Mouse (Mus musculus): ENCODE data around the gene Il4ra. TPM values are rescaled to one million over a fixed set of nuclear protein-coding genes. Genes with fewer than 3 reads are reported as not detected.

Gene Il4ra
- polyA plus RNA-seq, 1 experiment from 2014 or later: 5.6 TPM

DNA sequence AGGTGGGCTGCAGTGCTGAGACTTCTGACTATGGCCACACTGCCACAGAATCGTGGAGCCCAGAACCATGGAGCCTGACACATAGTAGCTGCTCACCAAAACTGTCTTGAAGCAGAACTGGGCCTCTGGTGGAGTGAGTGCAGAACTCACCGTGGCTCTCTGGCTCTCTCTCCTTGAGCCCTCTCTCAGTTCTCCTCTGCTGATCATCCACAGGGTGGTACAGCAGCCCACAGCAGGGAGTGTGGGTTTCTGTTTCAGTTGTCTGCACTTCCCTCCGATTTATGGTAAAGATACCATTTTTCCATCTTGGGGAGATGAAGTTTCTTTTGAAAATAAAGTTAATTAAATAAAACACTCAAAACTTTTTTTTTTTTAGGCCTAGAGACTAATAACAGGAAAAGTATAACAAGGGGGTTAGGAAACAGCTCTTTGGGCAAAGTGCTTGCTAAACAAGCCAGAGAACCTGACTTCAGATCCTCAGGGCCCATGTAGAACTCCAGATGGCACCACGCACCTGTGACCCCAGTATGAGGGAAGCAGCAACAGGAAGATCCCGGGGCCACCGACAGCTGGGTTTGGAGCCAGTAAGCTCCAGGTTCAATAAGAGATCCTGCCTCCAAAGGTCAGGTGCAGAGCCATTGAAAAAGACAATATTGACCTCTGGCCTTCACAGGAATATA, 31.5 kb downstream of the Il4ra start:
- Histone ChIP-seq H3K27me3 (replicated peaks; ENCODE audit: control insufficient read depth, insufficient read depth, low read length) (no peaks in the 10 kb centered on the region), H3K4me1 (ENCODE audit: control insufficient read depth, insufficient read depth, low read depth, low read length) (0 out of 2 replicates have a peak, but pooled peaks cover 2% of the 10 kb centered on the region), H3K36me3 (ENCODE audit: control insufficient read depth, insufficient read depth, low read length) (no peaks in the 10 kb centered on the region), H3K4me2 (ENCODE audit: low read length) (no peak overlapping the region), H3K4me3 (ENCODE audit: low read length) (no peak overlapping the region), H3K9ac (ENCODE audit: low read depth, low read length) (no peak overlapping the region), H3K27ac (ENCODE audit: low read depth, low read length) (no peak overlapping the region), H3K9me3 (ENCODE audit: control insufficient read depth, low read length) (no peaks in the 10 kb centered on the region)
- no peak for ATAC-seq
- 79% methylated on average over 6 of the region's 6 CpGs for WGBS

DNA sequence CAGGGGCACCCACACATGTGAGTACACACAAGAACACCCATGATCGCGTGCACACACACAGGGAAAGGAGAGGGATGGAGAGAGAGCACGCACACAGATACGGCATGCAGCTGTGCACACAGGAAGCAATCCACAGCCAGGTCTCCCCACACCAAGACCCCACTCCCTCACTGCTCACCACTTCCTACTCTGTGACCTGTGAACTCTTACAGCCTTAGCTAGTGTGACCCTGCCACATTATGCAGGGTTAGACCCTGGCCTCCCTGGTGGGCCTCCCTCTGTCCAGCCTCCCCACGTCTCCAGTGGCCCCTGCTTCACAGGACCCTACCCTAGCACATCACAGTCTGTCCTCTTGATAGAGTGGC, 32.1 kb downstream of the Il4ra start:
- Histone ChIP-seq H3K9me3 (ENCODE audit: control insufficient read depth, low read length) (no peaks in the 10 kb centered on the region), H3K4me1 (ENCODE audit: control insufficient read depth, insufficient read depth, low read depth, low read length) (0 out of 2 replicates have a peak, but pooled peaks cover 2% of the 10 kb centered on the region), H3K36me3 (ENCODE audit: control insufficient read depth, insufficient read depth, low read length) (no peaks in the 10 kb centered on the region), H3K27me3 (replicated peaks; ENCODE audit: control insufficient read depth, insufficient read depth, low read length) (no peaks in the 10 kb centered on the region), H3K27ac (ENCODE audit: low read depth, low read length) (no peak overlapping the region), H3K4me2 (ENCODE audit: low read length) (no peak overlapping the region), H3K4me3 (ENCODE audit: low read length) (no peak overlapping the region), H3K9ac (ENCODE audit: low read depth, low read length) (no peak overlapping the region)
- ATAC-seq: no peak
- WGBS: 78% methylated on average over 5 of the region's 5 CpGs

DNA sequence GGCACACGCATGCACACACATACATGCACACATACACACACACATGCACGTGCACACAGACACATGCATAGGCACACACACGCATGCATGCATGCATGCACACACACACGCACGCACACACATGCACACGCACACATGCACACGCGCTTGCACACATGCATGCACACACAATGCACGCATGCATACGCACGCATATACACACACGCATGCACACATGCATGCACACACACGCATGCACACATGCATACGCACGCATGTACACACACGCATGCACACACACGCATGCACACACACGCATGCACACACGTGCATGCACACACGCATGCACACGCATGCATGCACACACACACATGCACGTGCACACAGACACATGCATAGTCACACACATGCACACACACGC, 34.4 kb downstream of the Il4ra start:
- Histone ChIP-seq H3K4me3 (ENCODE audit: low read length) (no peak overlapping the region), H3K4me1 (ENCODE audit: control insufficient read depth, insufficient read depth, low read depth, low read length) (no peaks in the 10 kb centered on the region), H3K9ac (ENCODE audit: low read depth, low read length) (no peak overlapping the region), H3K27me3 (replicated peaks; ENCODE audit: control insufficient read depth, insufficient read depth, low read length) (no peaks in the 10 kb centered on the region), H3K27ac (ENCODE audit: low read depth, low read length) (no peak overlapping the region), H3K36me3 (ENCODE audit: control insufficient read depth, insufficient read depth, low read length) (no peaks in the 10 kb centered on the region), H3K9me3 (ENCODE audit: control insufficient read depth, low read length) (no peaks in the 10 kb centered on the region), H3K4me2 (ENCODE audit: low read length) (no peak overlapping the region)
- WGBS: 99% methylated on average over 23 of the region's 23 CpGs
- no peak for ATAC-seq

DNA sequence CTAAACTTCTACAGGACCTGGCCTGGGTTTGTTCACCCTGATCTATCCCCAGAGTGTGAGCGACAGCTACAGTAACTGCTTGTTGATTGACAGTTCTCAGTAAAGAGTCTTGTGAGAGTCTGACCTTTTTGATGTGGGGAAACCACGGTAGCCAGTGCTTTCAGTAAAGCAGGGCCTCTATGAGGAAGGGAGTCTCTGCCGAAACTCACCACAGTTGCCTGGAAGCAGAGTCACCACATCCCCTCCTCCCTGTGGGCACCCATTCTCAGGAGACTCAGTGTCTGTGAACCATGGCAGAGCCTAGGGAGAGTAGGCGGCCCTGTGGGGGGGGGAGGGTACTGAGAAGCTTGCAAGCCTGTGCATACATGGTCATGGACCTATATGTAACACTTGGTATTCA, 36.8 kb downstream of the Il4ra start:
- Histone ChIP-seq H3K27me3 (replicated peaks; ENCODE audit: control insufficient read depth, insufficient read depth, low read length) (no peaks in the 10 kb centered on the region), H3K4me3 (ENCODE audit: low read length) (no peak overlapping the region), H3K27ac (ENCODE audit: low read depth, low read length) (no peak overlapping the region), H3K4me2 (ENCODE audit: low read length) (no peak overlapping the region), H3K9ac (ENCODE audit: low read depth, low read length) (no peak overlapping the region), H3K36me3 (ENCODE audit: control insufficient read depth, insufficient read depth, low read length) (no peaks in the 10 kb centered on the region), H3K4me1 (ENCODE audit: control insufficient read depth, insufficient read depth, low read depth, low read length) (no peaks in the 10 kb centered on the region), H3K9me3 (ENCODE audit: control insufficient read depth, low read length) (no peaks in the 10 kb centered on the region)
- ATAC-seq: no peak
- 80% methylated on average over 4 of the region's 4 CpGs for WGBS

DNA sequence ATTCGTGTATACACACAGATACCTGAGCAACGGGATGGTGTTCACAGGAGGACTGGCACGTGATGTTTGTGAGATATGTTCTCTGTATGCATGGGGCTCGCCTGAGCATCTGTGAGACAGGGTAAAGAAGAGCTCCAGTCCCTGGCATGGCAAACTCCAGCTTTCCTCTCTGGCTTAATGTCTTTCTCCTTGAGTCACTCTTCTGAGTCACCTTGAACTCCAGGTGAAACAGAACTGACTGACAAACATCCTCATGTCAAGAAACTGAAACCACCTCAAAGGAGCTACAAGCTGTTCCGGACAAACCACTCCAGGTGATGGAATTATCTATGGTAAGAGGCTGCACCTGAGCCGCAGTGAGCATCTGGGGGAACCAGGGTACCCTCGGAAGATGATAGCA, 38.0 kb downstream of the Il4ra start:
- Histone ChIP-seq H3K4me2 (ENCODE audit: low read length) (no peak overlapping the region), H3K36me3 (ENCODE audit: control insufficient read depth, insufficient read depth, low read length) (no peaks in the 10 kb centered on the region), H3K9ac (ENCODE audit: low read depth, low read length) (no peak overlapping the region), H3K4me3 (ENCODE audit: low read length) (no peak overlapping the region), H3K27ac (ENCODE audit: low read depth, low read length) (no peak overlapping the region), H3K9me3 (ENCODE audit: control insufficient read depth, low read length) (no peaks in the 10 kb centered on the region), H3K4me1 (ENCODE audit: control insufficient read depth, insufficient read depth, low read depth, low read length) (no peaks in the 10 kb centered on the region), H3K27me3 (replicated peaks; ENCODE audit: control insufficient read depth, insufficient read depth, low read length) (no peaks in the 10 kb centered on the region)
- 90% methylated on average over 7 of the region's 7 CpGs for WGBS
- ATAC-seq: no peak

DNA sequence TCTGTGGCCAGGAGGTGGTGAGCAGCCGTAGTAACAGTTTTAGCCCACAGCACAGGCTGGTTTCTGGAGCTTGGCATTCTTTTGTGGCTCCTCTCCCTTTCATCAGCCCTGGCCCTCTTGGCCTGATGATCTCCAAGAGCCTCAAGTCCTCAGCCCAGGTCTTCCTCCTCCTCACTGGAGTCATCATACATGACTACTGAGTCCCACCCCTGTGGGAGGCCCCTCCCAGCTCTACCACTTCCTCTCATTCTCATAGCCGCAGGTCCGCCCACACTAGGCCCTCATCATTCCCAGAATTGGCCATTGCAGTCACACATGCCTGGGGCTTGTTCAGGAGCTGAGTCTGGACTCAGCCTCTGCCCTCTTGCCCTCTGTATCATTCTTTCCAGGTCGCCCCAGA, 41.9 kb downstream of the Il4ra start:
- H3K36me3 ChIP-seq (ENCODE audit: control insufficient read depth, insufficient read depth, low read length): no peaks in the 10 kb centered on the region
- H3K4me1 ChIP-seq (ENCODE audit: control insufficient read depth, insufficient read depth, low read depth, low read length): no peaks in the 10 kb centered on the region
- no peak overlapping the region for H3K9ac ChIP-seq (ENCODE audit: low read depth, low read length)
- H3K4me2 ChIP-seq (ENCODE audit: low read length): no peak overlapping the region
- 92% methylated on average over 4 of the region's 4 CpGs for WGBS
- H3K4me3 ChIP-seq (ENCODE audit: low read length): no peak overlapping the region
- no peak for ATAC-seq
- H3K9me3 ChIP-seq (ENCODE audit: control insufficient read depth, low read length): no peaks in the 10 kb centered on the region
- no peak overlapping the region for H3K27ac ChIP-seq (ENCODE audit: low read depth, low read length)
- H3K27me3 ChIP-seq (replicated peaks; ENCODE audit: control insufficient read depth, insufficient read depth, low read length): no peaks in the 10 kb centered on the region

DNA sequence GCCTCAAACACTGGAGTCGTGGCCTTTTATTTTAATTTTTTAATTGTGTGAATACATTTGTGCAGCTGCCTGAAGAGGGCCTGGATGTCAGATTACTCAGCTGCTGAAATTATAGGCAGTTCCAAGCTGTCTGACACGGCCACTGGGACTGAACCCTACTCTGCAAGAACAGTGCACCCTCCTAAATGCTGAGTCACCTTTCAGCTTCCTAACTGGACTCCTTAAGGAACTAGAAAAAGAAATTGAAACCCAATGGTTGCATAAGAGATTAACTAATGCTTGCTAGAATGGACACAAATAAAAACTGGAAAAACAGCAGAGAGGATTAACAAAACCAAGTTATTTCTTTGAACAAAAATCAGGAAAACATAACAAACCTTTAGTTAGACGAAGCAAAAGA, 44.5 kb downstream of the Il4ra start:
- no peak overlapping the region for H3K4me2 ChIP-seq (ENCODE audit: low read length)
- no peaks in the 10 kb centered on the region for H3K27me3 ChIP-seq (replicated peaks; ENCODE audit: control insufficient read depth, insufficient read depth, low read length)
- H3K9ac ChIP-seq (ENCODE audit: low read depth, low read length): no peak overlapping the region
- WGBS: 73% methylated on average over 3 of the region's 3 CpGs
- no peak overlapping the region for H3K4me3 ChIP-seq (ENCODE audit: low read length)
- no peaks in the 10 kb centered on the region for H3K4me1 ChIP-seq (ENCODE audit: control insufficient read depth, insufficient read depth, low read depth, low read length)
- no peaks in the 10 kb centered on the region for H3K9me3 ChIP-seq (ENCODE audit: control insufficient read depth, low read length)
- ATAC-seq: no peak
- H3K27ac ChIP-seq (ENCODE audit: low read depth, low read length): no peak overlapping the region
- H3K36me3 ChIP-seq (ENCODE audit: control insufficient read depth, insufficient read depth, low read length): no peaks in the 10 kb centered on the region

DNA sequence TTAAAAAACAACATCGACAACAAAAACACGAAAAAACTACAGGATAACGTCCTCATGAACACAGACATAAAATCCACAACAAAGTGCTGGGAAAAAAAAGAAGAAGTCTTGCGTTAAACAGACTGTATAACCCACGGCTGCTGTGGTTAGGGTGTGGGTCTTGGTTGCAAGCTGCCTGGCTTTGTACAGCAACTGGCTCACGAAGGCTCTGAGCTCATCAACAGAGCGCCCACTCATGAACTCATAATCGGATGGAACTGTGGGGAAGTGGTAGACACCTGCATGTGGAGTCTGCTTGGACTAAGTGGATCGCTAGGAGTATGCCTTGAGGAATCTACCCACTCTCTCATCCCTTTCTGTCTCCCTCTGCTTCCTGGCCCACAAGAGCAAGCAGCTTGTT, 45.2 kb downstream of the Il4ra start:
- Histone ChIP-seq H3K27me3 (replicated peaks; ENCODE audit: control insufficient read depth, insufficient read depth, low read length) (no peaks in the 10 kb centered on the region), H3K9me3 (ENCODE audit: control insufficient read depth, low read length) (no peaks in the 10 kb centered on the region), H3K9ac (ENCODE audit: low read depth, low read length) (no peak overlapping the region), H3K4me1 (ENCODE audit: control insufficient read depth, insufficient read depth, low read depth, low read length) (no peaks in the 10 kb centered on the region), H3K4me2 (ENCODE audit: low read length) (no peak overlapping the region), H3K27ac (ENCODE audit: low read depth, low read length) (no peak overlapping the region), H3K36me3 (ENCODE audit: control insufficient read depth, insufficient read depth, low read length) (no peaks in the 10 kb centered on the region), H3K4me3 (ENCODE audit: low read length) (no peak overlapping the region)
- ATAC-seq: no peak
- 95% methylated on average over 9 of the region's 9 CpGs for WGBS

DNA sequence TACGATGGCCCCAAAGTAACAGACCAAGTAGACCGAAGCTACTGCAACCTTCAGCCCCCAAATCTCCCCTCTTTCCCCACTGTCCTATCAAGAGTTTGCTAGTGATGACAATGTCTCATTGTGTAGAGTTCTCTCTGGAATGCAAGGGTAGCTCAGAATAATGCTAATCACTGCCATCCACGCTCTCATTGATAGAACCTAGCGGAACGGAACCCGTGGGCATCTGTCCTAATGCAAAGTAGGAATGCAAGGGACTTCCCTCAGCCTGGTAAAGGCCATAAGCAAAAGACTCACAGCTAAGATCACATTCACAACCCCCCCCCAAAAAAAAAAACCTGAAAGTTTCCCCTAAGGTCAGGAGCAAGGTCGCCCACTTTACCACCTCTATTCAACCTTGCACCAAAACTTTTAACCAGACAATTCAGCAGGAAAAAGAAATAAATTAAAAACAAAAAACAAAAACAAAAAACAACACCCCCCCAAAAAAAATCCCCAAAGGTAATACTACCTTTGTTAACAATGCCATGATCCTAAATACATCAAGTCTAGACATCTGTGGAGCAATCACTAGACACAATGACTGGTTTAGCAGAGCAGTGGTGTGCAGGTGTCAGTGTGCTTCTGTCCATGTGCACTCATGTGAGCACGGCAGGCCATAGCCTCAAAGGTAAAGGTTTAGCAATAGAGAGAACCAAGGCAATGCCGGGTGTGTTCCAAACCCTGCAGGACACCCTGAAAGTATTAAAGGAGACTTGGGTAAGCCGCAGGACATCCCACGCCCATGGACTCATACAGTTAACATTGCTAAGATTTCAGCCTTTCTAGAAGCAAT, 45.8 kb downstream of the Il4ra start:
- 81% methylated on average over 11 of the region's 11 CpGs for WGBS
- no peak overlapping the region for H3K4me3 ChIP-seq (ENCODE audit: low read length)
- no peaks in the 10 kb centered on the region for H3K4me1 ChIP-seq (ENCODE audit: control insufficient read depth, insufficient read depth, low read depth, low read length)
- no peak overlapping the region for H3K9ac ChIP-seq (ENCODE audit: low read depth, low read length)
- no peak overlapping the region for H3K4me2 ChIP-seq (ENCODE audit: low read length)
- ATAC-seq: no peak
- no peaks in the 10 kb centered on the region for H3K36me3 ChIP-seq (ENCODE audit: control insufficient read depth, insufficient read depth, low read length)
- H3K27me3 ChIP-seq (replicated peaks; ENCODE audit: control insufficient read depth, insufficient read depth, low read length): no peaks in the 10 kb centered on the region
- H3K9me3 ChIP-seq (ENCODE audit: control insufficient read depth, low read length): no peaks in the 10 kb centered on the region
- no peak overlapping the region for H3K27ac ChIP-seq (ENCODE audit: low read depth, low read length)
